Mouse (Mus musculus) thymus, adult 2 months (tissue): Measurements from ENCODE around the gene Gga1.

ENCODE experiments used
- CTCF ChIP-seq: fragments of 200-500 bp; IDR thresholded peaks from 2 replicates; pipeline ENCODE4 v1.5.1; 2012; ENCODE audit warnings: mild to moderate bottlenecking, control low read depth, low read length, moderate library complexity, borderline replicate concordance; ENCODE audit not compliant: control insufficient read depth, poor library complexity, insufficient read depth; ENCODE audit errors: extremely low read depth
- POLR2A ChIP-seq: fragments of 200-500 bp; IDR thresholded peaks from 2 replicates; pipeline ENCODE4 v1.6.1; 2012; ENCODE audit warnings: mild to moderate bottlenecking, low read length, control low read depth, moderate library complexity; ENCODE audit not compliant: control insufficient read depth, poor library complexity, insufficient read depth; ENCODE audit errors: extremely low read depth

DNA sequence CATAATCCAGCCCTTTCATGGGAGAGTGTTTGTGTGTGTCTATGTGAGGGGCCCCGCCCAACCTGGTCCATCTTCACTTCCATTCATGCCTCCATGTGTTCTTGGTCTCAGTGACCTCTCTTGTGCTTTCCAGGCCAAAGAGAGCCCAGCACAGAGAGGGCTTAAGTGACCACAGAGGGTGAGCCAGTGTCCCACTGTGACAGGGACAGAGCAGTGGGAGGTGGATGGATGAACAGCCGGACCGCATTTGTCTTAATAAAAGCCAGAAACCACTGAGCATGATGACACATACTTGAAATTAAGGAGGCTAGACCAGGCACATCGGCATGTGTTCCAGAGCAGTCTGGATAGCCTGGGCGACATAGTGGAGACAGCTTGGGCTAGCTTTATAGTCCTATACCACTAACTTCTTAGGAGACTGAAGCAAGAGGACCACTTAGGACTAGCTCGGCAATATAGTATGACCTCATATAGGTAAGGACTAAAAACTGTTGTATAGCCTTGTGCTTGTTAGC, 53.3 kb downstream of the Gga1 start:
- TF ChIP-seq CTCF (no peak), POLR2A (no peak)
